Mouse (Mus musculus) 416B (cell line): ENCODE measurements at regions not wholly inside any gene's neighbourhood (a gene's known extent, or its start where the extent isn't known, plus 50 kb on each side); places are given as distances from the start of the nearest gene placed in this dataset.

Source experiments
- DNase-seq: peaks from one replicate; pipeline ENCODE4 v3.0.0; 2011; ENCODE audit warnings: low read depth

DNA sequence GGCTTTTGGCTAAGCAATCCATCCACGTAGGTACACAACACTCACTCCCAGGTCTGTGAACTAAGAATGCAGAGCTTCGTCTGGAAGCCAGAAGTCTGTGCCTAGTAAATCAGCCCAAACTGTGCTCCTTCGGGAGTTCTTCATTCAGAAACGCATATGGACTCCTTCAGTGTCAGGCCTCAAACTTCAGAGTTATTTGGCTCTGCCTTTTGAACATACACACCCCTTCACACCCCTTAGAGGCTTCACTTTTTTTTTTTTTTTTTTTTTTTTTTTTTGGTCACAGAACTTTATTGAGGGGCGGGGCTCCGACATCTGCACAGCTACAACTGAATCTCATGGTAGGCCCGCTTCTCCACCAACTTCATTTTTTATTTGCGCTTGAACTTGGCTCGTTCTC lies 120.1 kb upstream of the Gm37988 start:
- DNase-seq, result no peak

DNA sequence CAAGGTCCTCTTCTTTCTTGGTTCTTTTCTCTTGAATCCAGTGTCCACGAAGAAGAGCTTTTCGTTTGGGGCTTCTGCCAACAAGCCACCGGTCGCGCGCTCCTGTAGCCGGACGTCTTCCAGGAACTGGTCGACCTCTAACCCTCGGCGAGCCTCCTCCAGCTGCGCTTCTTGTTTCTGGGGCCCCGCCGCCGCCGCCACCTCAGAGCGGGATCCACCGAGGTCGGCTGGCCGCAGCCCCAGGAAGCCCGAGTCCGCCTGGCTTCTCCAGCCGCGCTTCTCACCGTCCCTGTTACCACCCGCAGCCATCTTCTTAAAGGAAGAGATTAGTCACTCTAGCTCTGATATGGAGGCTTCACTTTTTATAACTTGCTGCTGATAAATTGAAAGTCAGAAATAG lies 118.6 kb upstream of the Gm37988 start:
- no peak for DNase-seq

DNA sequence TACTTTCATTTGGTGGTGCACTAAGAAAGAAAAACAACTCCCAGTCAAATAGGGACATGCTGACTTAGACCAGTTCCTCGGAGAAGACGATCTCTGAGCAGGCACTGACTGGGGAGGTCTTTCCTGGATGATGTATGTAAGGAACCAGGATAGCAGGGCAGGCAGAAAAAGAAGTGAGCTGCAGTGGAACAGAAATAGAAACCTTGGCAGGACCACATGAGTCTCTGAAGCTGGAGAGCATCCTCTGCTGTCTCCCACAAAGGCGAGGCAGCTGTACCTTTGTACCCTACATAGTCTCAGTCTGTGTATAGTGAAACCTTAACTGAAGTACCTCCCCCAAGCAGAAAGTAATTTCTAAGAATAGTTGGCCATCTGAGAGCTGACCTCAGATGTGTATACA lies 104.4 kb upstream of the Gm37988 start:
- no peak for DNase-seq

DNA sequence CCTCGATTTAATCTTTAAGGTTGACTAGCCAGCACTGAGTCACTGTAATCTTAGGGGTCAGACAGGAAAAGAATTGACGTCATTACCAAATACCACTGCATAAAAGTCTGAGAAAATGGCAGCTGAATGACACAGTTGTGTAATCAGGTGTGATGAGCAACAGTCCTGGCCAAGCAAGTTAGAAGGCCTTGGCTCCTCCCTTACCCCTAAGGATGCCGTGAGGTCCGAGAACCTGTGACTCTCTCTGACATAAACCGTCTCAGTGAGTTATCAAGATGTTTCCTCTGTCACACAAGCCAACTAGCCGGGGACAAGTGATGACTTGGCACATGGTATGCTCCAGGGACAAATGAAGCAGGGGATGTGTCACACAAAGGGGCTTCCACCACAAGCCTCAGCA lies 101.5 kb upstream of the Gm37988 start:
- peak; percentile 91 for DNase-seq

DNA sequence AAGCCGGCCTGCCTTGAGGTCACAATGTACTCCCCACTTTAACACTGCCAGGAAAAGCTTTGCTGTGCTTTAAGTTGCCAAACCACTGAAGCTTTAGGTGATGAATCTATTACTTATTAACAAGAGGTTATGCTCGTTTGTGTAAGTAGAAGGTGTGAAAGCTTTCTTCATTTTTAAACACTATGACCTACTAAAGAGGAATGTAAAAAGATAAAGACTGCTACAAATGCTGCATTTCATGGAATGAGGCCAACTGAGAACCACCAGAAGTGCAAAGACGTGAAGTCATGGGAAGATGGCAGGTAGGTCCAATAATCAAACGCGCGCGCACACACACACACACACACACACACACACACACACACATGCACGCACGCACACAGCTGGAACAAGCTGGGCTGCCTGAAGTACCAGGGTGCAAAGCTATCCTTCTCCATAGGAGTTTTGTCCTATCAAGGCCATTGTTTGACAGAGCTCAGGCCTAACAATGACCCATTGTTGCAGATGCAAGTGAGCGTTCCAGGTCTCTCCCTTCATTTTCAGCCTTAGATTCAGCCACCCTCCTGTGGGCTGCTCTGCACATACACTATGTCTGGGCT lies 85.3 kb upstream of the Gm37988 start:
- no peak for DNase-seq
